Mouse (Mus musculus) hematopoietic stem cell, adult 5-6 weeks (primary cell): ENCODE data around the gene Gadd45gip1. TPM values are rescaled to one million over a fixed set of nuclear protein-coding genes. Genes with fewer than 3 reads are reported as not detected.

ENCODE experiments used
- ATAC-seq, 2 experiments: fragments of 125-278 bp in 1 of 2; replicated peaks in 1 of 2; 2 replicates each; pipeline ENCODE4 v1.8.0; 2016 to 2017; ENCODE audit warnings: inconsistent platforms in 2 of 2, mild to moderate bottlenecking in 2 of 2, moderate number of reproducible peaks in 2 of 2, low read depth in 1 of 2, moderate TSS enrichment in 1 of 2; ENCODE audit not compliant: low FRiP score in 2 of 2, poor library complexity in 2 of 2, severe bottlenecking in 2 of 2, insufficient read depth in 1 of 2, low TSS enrichment in 1 of 2
- total RNA-seq: library from RNA; stranded (forward); fragments of 172-1452, 232-1000 nt; gene quantifications from 2 replicates; pipeline ENCODE4 v1.2.3, GENCODE M21; 2017

Gene Gadd45gip1
- total RNA-seq, 1 experiment from 2014 or later: 29.8 TPM

DNA sequence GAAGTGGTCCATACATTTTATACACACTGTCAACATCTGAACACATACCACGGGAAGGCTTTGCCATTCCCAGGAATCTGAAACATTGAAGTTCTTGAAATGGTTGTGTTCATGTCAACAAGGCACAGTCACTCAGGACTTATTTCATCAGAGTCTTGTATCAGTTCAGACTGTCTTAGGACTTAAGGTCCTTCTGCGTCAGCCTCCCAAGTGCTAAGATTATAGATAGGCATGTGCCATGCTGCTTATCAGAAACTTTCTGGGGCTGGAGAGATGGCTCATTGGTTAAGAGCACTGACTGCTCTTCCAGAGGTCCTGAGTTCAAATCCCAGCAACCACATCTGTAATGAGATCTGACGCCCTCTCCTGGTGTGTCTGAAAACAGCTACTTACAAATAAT lies 43.0 kb downstream of the Gadd45gip1 start:
- ATAC-seq: no peak

DNA sequence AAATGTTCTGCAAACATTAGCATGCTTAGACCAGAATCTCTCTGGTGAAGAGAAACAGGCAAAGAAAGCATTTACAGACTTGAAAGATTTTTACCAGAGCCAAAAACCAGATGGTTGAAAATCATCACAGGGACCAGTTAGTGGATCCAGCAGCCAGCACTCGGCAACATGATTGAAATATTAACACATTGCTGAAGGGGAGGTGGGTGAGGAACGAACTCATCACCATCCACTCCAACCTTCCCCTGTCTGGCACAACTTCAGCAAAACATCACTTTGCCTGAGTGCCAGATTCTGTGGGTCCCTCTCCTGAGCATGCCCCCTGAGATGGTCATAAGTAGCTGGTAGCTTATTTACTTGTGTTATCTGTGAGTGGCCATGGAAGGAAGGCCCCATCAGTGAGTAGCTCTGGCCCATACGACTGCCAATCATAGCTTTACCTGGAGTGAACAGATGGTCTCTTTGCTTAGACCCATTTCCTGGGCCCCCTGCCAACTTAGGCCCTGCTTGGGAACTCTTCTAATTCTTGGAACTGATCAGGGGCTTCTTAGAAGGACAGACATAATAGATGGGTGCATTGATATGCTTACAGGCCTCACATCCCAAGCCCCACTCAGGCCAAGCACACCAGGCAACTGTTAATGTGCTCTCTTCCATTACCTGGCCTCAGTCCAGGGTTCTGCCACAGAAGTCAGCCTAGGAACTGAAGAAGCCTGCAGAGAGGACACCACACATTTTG lies 46.1 kb downstream of the Gadd45gip1 start:
- no peak for ATAC-seq

DNA sequence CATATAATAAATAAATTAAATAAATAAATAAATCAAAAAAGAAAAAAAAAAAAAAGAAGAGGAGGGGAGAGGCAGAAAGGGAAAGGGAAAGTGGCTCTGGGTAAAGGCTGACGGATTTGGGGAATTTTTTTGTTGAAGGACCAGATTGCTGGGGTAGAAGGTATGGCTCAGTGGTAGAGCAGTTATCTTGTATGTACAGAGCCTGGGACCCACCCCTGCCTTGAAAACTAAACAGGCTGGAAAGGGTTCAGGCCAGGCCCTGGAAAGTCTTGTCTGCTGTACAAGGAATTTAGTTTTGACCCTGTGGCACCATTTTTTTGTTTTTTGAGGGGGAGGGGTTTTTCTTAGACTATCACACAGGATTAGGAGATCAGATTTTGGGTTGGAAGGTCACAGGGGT lies 47.6 kb downstream of the Gadd45gip1 start:
- no peak for ATAC-seq

DNA sequence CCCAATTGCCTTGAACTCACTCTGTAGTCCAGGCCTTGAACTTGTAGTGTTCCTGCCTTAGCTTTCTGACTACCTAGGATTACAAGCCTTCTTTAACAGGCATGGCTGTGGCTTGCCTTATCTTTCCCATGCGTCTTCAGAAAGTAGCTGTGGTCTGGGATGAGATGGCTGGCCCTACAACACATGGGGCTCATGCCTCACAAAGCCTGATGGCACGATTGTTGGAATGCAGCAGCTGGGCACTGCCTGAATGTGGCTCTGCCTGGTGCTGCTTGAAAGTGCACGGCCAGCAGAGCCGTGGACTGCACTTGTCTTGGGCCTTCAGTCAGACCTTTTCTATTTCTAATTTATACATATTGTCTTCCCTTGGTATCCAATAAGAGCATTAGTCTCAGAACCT lies 53.4 kb downstream of the Gadd45gip1 start:
- ATAC-seq: no peak

Other genes starting within 250 kb of the Gadd45gip1 start
- gene Ier2, start 168.7 kb upstream of the Gadd45gip1 start, total RNA-seq: 105 and 115 TPM in 2 replicates
- gene Trmt1, start 145.2 kb upstream of the Gadd45gip1 start, total RNA-seq: 58.7 and 72.0 TPM in 2 replicates
- 47.3 and 51.0 TPM in 2 replicates for gene Nacc1, start 143.7 kb upstream of the Gadd45gip1 start, total RNA-seq
- 41.8 and 54.7 TPM in 2 replicates for gene Lyl1, start 130.1 kb upstream of the Gadd45gip1 start, total RNA-seq
- gene G430095P16Rik, start 108.5 kb upstream of the Gadd45gip1 start, total RNA-seq: 5.7 and 11.4 TPM in 2 replicates
- 21.5 and 26.3 TPM in 2 replicates for gene Nfix, start 31.2 kb upstream of the Gadd45gip1 start, total RNA-seq
- gene Dand5, start 8.7 kb upstream of the Gadd45gip1 start, total RNA-seq: 3.8 and 7.4 TPM in 2 replicates
- gene Rad23a, start 9.1 kb downstream of the Gadd45gip1 start, total RNA-seq: 27.4 and 32.7 TPM in 2 replicates
- gene Calr, start 15.4 kb downstream of the Gadd45gip1 start, total RNA-seq: 1,472 and 1,879 TPM in 2 replicates
- gene Farsa, start 25.5 kb downstream of the Gadd45gip1 start, total RNA-seq: 108 and 126 TPM in 2 replicates
- 93.5 and 127 TPM in 2 replicates for gene Syce2, start 40.6 kb downstream of the Gadd45gip1 start, total RNA-seq
- gene Gcdh, start 62.4 kb downstream of the Gadd45gip1 start, total RNA-seq: 29.5 and 37.4 TPM in 2 replicates
- gene Klf1, start 70.4 kb downstream of the Gadd45gip1 start, total RNA-seq: 4.1 and 30.6 TPM in 2 replicates
- 27.8 and 50.0 TPM in 2 replicates for gene Dnase2a, start 77.0 kb downstream of the Gadd45gip1 start, total RNA-seq
- 0.10 TPM in 1 of 2 replicates, not detected in the other for gene Mast1, start 105.8 kb downstream of the Gadd45gip1 start, total RNA-seq
- gene Rtbdn, start 115.5 kb downstream of the Gadd45gip1 start, total RNA-seq: not detected in 2 replicates
- gene Gm49661, start 137.9 kb downstream of the Gadd45gip1 start, total RNA-seq: not detected in 2 replicates
- 469 and 528 TPM in 2 replicates for gene Prdx2, start 138.1 kb downstream of the Gadd45gip1 start, total RNA-seq
- 59.7 and 112 TPM in 2 replicates for gene Rnaseh2a, start 138.2 kb downstream of the Gadd45gip1 start, total RNA-seq
- gene Junb, start 147.2 kb downstream of the Gadd45gip1 start, total RNA-seq: 208 and 220 TPM in 2 replicates
- gene Hook2, start 159.1 kb downstream of the Gadd45gip1 start, total RNA-seq: 17.9 and 18.5 TPM in 2 replicates
- gene Best2, start 183.0 kb downstream of the Gadd45gip1 start, total RNA-seq: not detected in 2 replicates
- 34.1 and 49.6 TPM in 2 replicates for gene Asna1, start 193.8 kb downstream of the Gadd45gip1 start, total RNA-seq
- 219 and 245 TPM in 2 replicates for gene Trir, start 195.3 kb downstream of the Gadd45gip1 start, total RNA-seq
- gene Tnpo2, start 205.4 kb downstream of the Gadd45gip1 start, total RNA-seq: 21.8 and 23.0 TPM in 2 replicates
- gene Fbxw9, start 228.5 kb downstream of the Gadd45gip1 start, total RNA-seq: 6.1 and 7.1 TPM in 2 replicates
- gene Gm5741, start 236.5 kb downstream of the Gadd45gip1 start, total RNA-seq: not detected in 2 replicates
- gene Dhps, start 240.2 kb downstream of the Gadd45gip1 start, total RNA-seq: 15.5 and 22.7 TPM in 2 replicates
- 37.1 and 51.9 TPM in 2 replicates for gene Wdr83os, start 249.2 kb downstream of the Gadd45gip1 start, total RNA-seq
- 17.3 and 17.6 TPM in 2 replicates for gene Wdr83, start 249.8 kb downstream of the Gadd45gip1 start, total RNA-seq